Mouse (Mus musculus) heart, adult 2 months (tissue): ENCODE results near the gene Gab2.

ENCODE experiments used
- CTCF ChIP-seq: fragments of 200-600 bp; IDR thresholded peaks from 2 replicates; pipeline ENCODE4 v1.8.1; 2022; ENCODE audit warnings: antibody characterized with exemption, mild to moderate bottlenecking, moderate library complexity
- EP300 ChIP-seq: fragments of 200-500 bp; IDR thresholded peaks from 2 replicates; pipeline ENCODE4 v1.6.1; 2011; ENCODE audit warnings: low read depth, low read length, control low read depth; ENCODE audit not compliant: insufficient read depth
- POLR2A ChIP-seq: fragments of 200-500 bp; IDR thresholded peaks from 2 replicates; pipeline ENCODE4 v1.6.1; 2011; ENCODE audit warnings: mild to moderate bottlenecking, low read depth, low read length, control low read depth; ENCODE audit not compliant: insufficient read depth

DNA sequence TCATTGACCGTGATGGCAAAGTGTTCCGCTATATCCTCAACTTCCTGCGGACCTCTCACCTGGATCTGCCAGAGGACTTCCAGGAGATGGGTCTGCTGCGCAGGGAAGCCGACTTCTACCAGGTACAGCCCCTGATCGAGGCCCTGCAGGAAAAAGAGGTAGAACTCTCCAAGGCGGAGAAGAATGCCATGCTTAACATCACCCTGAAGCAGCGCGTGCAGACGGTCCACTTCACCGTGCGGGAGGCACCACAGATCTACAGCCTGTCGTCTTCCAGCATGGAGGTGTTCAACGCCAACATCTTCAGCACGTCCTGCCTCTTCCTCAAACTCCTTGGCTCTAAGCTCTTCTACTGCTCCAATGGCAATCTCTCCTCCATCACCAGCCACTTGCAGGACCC lies 266.1 kb downstream of the Gab2 start:
- TF ChIP-seq EP300 (no peak), CTCF (no peak), POLR2A (no peak)
